Mouse (Mus musculus): ENCODE results near the gene Rwdd1. TPM values are rescaled to one million over a fixed set of nuclear protein-coding genes. Genes with fewer than 3 reads are reported as not detected.
"Not testable (repeated sequence)": the region's sequence is repeated elsewhere in the genome, so short reads cannot be mapped to it uniquely, and the experiment has no call there.

The Rwdd1 gene
- 100 to 1,000 TPM in 1 of 2 experiments, 10 to 100 TPM in 1; 99.2 to 106 TPM for polyA plus RNA-seq (2017; shearing (Covaris generic))

- peak; percentile 88 for ATAC-seq
Measured at GRCm38 (mm10) chr10:34019302-34020075, at the start of gene Rwdd1. Rwdd1 (minus strand) TSS chr10:34019624.

DNA sequence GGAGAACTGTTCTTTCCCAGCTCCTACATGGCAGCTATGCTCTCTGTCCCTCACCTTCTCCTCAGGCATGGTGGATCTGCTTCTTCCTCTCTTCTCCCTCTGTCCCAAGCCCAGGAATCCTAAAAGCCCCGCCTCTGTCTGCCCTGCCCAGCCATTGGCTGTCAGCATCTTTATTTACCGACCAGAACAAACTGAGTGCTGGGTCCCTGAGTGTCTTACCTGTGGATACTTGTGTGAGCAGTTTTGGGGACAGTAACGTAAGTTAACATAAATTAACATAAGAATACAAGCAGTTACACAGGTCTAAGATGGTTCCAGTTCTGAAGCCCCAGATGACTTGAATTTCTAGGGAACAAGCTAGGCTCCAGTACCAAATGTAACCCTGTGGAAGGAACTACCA lies 47.2 kb upstream of the Rwdd1 start:
- ATAC-seq: no peak

DNA sequence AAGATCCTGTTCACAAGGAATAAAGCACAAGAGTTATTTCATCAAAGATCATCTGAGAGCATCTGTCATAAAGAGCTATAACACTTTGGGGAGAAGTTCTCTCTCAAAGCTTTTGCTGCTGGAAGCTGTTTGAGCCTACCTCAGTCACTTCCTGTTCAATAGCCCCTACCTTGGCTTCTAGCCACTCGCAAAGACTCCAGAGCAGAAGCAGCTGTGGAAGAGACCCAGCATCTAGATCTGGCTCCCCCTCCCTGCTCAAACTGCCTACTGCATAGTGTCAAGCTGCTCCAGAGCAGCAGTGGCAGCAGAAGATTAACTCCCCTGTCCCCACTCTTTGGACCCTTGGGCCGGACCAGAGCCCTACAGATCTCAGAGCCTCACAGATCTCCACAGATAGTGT lies 34.6 kb upstream of the Rwdd1 start:
- no peak for ATAC-seq

DNA sequence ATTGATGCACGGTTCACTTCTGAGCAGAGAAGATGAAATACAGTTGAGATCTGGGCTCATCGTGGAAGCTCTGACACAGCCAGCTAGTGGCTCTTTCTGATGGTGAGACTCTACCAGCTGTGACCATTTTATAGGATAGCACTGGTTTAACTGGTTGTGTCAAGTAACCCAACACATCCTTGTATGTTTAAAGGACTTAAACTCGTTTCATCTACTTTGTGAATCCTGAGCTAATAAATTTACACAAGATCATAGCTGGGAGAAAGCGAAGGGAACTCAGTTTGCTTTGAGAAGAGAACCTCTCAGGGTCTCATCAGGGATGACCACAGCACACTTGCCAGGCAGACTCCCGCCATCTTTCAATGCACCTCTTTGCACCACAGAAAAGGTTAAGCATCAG lies 24.8 kb upstream of the Rwdd1 start, which contains the start of gene Calhm4:
TSS of gene Calhm4 (minus strand) at position 101 of the 400 bp plus-strand sequence.
- ATAC-seq: no peak

- ATAC-seq: no peak
Measured at GRCm38 (mm10) chr10:34037401-34037800, 18.0 kb upstream of the Rwdd1 start, which contains the start of gene Trappc3l. Trappc3l (plus strand) TSS chr10:34037597.

GRCm38 (mm10) chr10:34036587-34036986 lies 17.2 kb upstream of the Rwdd1 start:
- peak; percentile 78 for ATAC-seq

DNA sequence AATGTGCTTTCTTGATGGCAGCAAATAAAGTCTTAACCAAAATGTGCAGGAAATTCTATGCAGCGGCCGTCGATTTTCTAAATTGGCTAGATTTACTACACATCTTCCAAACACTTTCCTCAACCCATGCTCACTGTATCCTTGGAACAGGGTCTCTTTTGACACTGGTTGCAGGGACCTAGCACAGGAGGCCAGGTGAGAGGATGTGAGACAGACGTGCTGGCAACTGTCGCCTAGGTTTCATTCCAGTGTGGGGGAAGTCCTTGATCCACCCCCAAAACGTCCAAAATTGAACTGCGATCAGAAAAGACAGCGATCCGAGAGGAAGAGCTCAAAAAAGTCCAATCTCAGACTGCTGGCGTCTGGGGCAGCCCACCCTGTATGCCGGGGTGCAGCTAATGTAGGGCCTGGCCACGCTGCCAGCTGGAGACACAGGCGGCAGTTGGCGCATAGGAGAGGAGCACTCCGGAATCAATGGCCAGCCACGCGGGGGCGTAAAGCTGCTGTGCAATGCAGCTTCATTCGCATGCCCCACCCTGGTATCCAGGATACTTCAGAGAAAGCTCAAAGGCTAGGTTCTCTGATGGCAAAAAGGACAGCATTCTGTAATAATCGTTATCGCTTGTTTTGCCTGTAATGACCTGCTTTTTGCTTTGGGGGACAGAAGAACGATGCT lies 14.3 kb upstream of the Rwdd1 start:
- peak; percentile 25 for ATAC-seq

DNA sequence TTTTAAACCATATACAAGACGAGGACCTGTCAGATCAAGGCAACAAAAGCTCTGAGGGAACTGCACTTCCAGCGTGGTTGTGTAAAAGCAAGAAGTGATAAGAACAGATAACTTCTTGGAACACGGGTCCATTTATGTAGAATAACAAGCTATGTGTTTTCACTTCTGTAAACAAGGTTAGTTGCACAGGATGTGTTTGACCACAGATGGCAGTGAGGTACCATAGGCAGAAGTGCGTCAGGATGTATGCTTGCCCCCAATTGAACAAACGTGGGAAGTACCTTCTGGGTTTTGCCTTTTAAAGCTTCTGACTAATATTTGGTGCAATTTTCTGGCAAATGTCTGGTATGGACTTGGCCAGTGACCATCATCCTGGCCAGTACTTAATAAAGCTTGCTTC lies 10.9 kb upstream of the Rwdd1 start:
- peak; percentile 93 for ATAC-seq

DNA sequence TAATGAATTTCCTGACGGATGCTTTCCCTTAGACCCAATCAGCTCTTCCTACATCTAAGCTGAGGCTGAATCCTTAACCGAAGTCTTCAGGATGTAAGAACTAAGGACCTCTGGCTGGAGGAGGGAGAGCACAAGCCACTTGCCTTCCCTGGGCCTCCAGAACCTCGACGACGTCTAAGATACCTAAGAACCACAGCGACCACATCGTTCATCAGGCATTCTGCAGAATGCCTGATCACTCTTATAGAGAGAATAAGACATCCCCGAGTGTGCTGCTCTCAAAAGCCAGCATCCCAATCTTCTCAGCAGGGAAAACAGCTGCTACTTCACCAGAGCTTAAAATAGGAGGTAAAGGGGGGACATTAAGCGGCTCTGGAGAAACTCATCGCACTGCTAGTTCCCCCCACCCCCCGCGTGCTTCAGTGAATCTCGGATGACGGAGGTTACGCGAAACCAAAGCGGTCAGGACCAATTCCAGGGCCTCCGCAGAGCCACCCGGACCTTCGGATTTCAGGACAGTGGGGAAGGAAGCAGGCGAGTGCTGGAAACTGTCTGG lies 600 bp downstream of the Rwdd1 start:
- ATAC-seq: peak; percentile 9

DNA sequence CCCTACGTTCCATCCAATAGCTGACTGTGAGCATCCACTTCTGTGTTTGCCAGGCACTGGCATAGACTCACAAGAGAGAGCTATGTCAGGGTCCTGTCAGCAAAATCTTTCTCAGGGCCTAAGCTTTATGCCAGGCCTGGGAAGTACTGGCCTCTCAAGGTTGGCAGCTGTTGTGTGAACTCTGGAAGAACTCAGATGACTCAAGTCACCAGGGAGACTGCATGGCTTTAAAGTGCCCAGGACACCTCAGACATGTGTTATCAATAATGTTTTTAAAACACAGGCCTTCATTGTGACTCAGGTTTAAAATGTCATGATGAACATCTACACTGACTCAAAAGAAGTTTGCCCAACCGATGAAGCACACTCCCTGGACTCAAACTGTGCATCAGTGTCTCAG lies 6.2 kb downstream of the Rwdd1 start:
- ATAC-seq: no peak

DNA sequence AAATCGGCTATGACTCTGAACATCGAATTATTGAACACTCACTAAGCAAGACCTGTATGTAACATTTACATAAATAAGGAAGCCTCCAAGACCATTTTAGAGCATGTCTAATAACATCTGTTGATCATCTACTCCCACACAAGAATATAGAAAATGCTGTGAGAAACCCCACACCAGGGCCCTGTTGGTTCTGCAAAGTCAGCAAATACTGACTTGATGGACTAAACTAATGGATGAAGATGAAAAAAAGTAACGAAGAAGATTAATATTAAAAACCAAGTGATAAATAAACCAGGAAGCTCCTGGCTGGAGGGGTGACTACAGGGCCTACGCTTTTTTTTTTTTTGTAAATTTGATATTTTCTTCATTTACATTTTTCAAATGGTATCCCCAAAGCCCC lies 6.8 kb downstream of the Rwdd1 start:
- ATAC-seq: no peak

DNA sequence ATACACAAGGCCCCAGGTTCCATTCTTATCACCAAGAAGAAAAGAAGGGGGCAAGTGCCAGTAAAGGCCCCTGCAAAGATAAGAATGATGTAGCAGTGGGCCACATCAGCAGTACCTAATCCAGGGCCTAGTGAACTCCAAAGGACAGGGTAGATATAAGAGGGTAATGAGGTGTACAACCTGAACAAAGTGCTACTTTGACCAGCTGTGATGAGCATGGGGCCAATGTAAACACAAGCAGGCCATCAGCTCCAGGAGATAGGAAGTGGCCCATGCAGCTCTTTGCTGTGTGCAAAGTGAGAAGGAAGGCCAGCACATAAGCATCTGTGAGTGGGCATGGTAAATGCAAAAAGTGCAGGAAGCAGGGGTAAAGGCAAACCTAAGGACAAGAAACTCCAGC lies 21.0 kb downstream of the Rwdd1 start:
- no peak for ATAC-seq

DNA sequence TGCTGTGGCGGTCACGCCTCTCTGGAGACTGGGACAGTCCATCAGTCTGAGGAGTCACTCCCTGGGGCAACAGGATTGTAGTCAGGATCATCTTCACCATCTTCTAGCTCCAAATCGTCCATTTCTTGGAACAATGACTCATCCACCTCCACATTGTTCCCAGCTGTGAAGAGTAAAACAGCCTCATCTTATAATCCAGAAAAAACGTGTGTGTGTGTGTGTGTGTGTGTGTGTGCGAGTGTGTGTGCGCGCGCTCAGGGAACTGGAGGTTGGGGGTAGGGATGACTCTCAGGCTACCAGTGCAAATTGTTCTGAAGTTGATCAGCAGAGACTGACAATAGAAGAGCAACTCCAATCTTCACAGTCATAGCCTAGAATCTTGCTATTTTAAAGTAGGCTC lies 22.7 kb downstream of the Rwdd1 start:
- not testable (repeated sequence) for ATAC-seq

- ATAC-seq: peak; percentile 95
Measured at GRCm38 (mm10) chr10:33986771-33987170, 32.7 kb downstream of the Rwdd1 start.

DNA sequence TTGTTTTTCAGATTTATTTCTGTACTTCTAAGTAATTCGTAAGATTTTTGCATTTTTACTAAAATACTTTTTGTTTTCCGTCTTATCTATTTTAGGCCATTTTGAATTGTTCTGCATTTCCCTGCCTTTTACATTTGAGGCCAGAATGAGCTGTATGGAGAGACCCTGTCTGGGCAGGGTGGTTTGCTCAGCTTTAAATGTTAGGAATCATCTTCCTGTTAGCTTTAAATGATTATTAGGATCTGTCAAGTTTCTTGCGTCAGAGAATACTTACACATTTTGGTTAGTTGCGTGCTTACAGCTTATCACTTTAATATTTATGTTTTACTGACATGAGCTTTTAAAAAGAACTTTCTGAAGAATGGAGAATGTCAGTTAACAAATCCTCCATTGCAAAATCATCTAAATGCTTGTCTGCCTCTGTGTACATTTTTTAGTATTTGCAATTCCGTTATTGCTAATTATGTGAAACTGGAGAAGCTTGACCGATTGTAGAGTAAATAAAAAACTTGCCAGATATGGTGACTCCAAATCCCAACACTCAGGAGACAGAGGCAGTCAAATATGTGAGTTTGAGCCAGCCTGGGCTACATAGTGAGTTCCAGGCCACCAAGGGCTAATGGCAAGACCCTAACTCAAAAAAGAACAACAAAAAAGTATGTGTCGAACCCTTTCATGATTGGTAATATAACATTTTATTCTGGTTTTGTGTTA lies 44.5 kb downstream of the Rwdd1 start:
- no peak for ATAC-seq

GRCm38 (mm10) chr10:33952509-33952908 lies 66.9 kb downstream of the Rwdd1 start:
- no peak for ATAC-seq

GRCm38 (mm10) chr10:33950803-33951583 lies 68.4 kb downstream of the Rwdd1 start, which contains the start of gene Zup1:
Zup1 (minus strand) TSS chr10:33951269.
- peak; percentile 97 for ATAC-seq

Other genes with a start within 250 kb of the Rwdd1 start
- not detected for gene Sult3a2, start 232.9 kb downstream of the Rwdd1 start, polyA plus RNA-seq (2017; shearing (Covaris generic))
- not detected for gene Sult3a1, start 161.9 kb downstream of the Rwdd1 start, polyA plus RNA-seq (2017; shearing (Covaris generic))
- gene Rsph4a, start 114.5 kb downstream of the Rwdd1 start, polyA plus RNA-seq (2017; shearing (Covaris generic)): not detected
- 10 to 100 TPM; 48.4 to 76.4 TPM for gene Zup1, start 68.4 kb downstream of the Rwdd1 start, polyA plus RNA-seq (2017; shearing (Covaris generic))
- gene Trappc3l, start 18.0 kb upstream of the Rwdd1 start, polyA plus RNA-seq (2017; shearing (Covaris generic)): not detected
- gene Calhm4, start 24.7 kb upstream of the Rwdd1 start, polyA plus RNA-seq (2017; shearing (Covaris generic)): not detected
- gene Calhm5, start 76.9 kb upstream of the Rwdd1 start, polyA plus RNA-seq (2017; shearing (Covaris generic)): not detected
- 10 to 100 TPM; 25.0 to 41.7 TPM for gene Calhm6, start 108.4 kb upstream of the Rwdd1 start, polyA plus RNA-seq (2017; shearing (Covaris generic))
- 1 to 10 TPM; 1.0 to 2.0 TPM for gene Dse, start 188.1 kb upstream of the Rwdd1 start, polyA plus RNA-seq (2017; shearing (Covaris generic))